Mouse (Mus musculus) myocyte (in vitro differentiated cells): ENCODE results near the gene Parp9. TPM values are rescaled to one million over a fixed set of nuclear protein-coding genes. Genes with fewer than 3 reads are reported as not detected.

ENCODE experiments used
- H3K27me3 ChIP-seq: one replicate; pipeline ENCODE4 v1.6.1; 2011; ENCODE audit not compliant: control insufficient read depth, insufficient read depth, insufficient read length
- H3K36me3 ChIP-seq: one replicate; pipeline ENCODE4 v1.6.1; 2011; ENCODE audit not compliant: control insufficient read depth, insufficient read depth
- H3K4me2 ChIP-seq: one replicate; pipeline ENCODE4 v1.6.1; 2011; ENCODE audit warnings: low read depth, control low read depth
- H3K4me3 ChIP-seq: one replicate; pipeline ENCODE4 v1.5.1; 2011; ENCODE audit warnings: mild to moderate bottlenecking, control low read depth, moderate library complexity
- H3K79me2 ChIP-seq: one replicate; pipeline ENCODE4 v1.6.1; 2011; ENCODE audit not compliant: control insufficient read depth, insufficient read depth
- H3ac ChIP-seq: one replicate; pipeline ENCODE4 v1.6.1; 2011; ENCODE audit not compliant: control insufficient read depth, insufficient read length
- CEBPB ChIP-seq: IDR thresholded peaks from 2 replicates; pipeline ENCODE4 v1.6.1; 2011; ENCODE audit warnings: mild to moderate bottlenecking, moderate library complexity; ENCODE audit not compliant: poor library complexity, insufficient read depth, severe bottlenecking
- E2F4 ChIP-seq: IDR thresholded peaks from one replicate; pipeline ENCODE4 v1.6.1; 2011; ENCODE audit warnings: mild to moderate bottlenecking, control low read depth, moderate library complexity; ENCODE audit not compliant: insufficient read depth
- MAX ChIP-seq: IDR thresholded peaks from one replicate; pipeline ENCODE4 v1.6.1; 2011; ENCODE audit warnings: low read depth, mild to moderate bottlenecking, control low read depth
- MYOD1 ChIP-seq, 3 experiments: IDR thresholded peaks; one replicate each; pipeline ENCODE4 v1.6.1; 2011; ENCODE audit warnings: control low read depth in 2 of 3, low read depth in 2 of 3, mild to moderate bottlenecking in 2 of 3, moderate library complexity in 1 of 3; ENCODE audit not compliant: insufficient read length in 2 of 3, control insufficient read depth in 1 of 3
- MYOG ChIP-seq, 3 experiments: IDR thresholded peaks; one replicate each; pipeline ENCODE4 v1.6.1; 2011; ENCODE audit warnings: control low read depth in 2 of 3, low read depth in 2 of 3, mild to moderate bottlenecking in 2 of 3; ENCODE audit not compliant: insufficient read length in 2 of 3, control insufficient read depth in 1 of 3, insufficient read depth in 1 of 3
- POLR2A ChIP-seq: IDR thresholded peaks from one replicate; pipeline ENCODE4 v1.6.1; 2011; ENCODE audit warnings: low read depth, mild to moderate bottlenecking, control low read depth, moderate library complexity; ENCODE audit not compliant: insufficient read length
- POLR2AphosphoS2 ChIP-seq: IDR thresholded peaks from one replicate; pipeline ENCODE4 v1.6.1; 2011; ENCODE audit warnings: low read depth, control low read depth; ENCODE audit not compliant: insufficient read length
- REST ChIP-seq: IDR thresholded peaks from one replicate; pipeline ENCODE4 v1.6.1; 2011; ENCODE audit warnings: mild to moderate bottlenecking, control low read depth, moderate library complexity; ENCODE audit not compliant: insufficient read depth, insufficient read length
- SRF ChIP-seq: IDR thresholded peaks from one replicate; pipeline ENCODE4 v1.6.1; 2011; ENCODE audit warnings: low read depth; ENCODE audit not compliant: control insufficient read depth, insufficient read length
- TCF12 ChIP-seq: IDR thresholded peaks from one replicate; pipeline ENCODE4 v1.6.1; 2011; ENCODE audit warnings: mild to moderate bottlenecking, control low read depth; ENCODE audit not compliant: poor library complexity, insufficient read depth, severe bottlenecking
- TCF3 ChIP-seq: IDR thresholded peaks from one replicate; pipeline ENCODE4 v1.6.1; 2011; ENCODE audit warnings: low read depth, control low read depth; ENCODE audit not compliant: insufficient read length
- USF1 ChIP-seq: IDR thresholded peaks from one replicate; pipeline ENCODE4 v1.6.1; 2011; ENCODE audit warnings: low read depth, mild to moderate bottlenecking, control low read depth, moderate library complexity
- polyA plus RNA-seq: library from polyadenylated mRNA; unstranded; fragments of >200 nt; fragmentation: generic; extraction: Trizol; gene quantifications from one replicate; pipeline ENCODE4 v1.2.1, GENCODE M21; 2012; ENCODE audit warnings: missing spikeins

Gene Parp9
- polyA plus RNA-seq, 1 experiment: 1.2 TPM

DNA sequence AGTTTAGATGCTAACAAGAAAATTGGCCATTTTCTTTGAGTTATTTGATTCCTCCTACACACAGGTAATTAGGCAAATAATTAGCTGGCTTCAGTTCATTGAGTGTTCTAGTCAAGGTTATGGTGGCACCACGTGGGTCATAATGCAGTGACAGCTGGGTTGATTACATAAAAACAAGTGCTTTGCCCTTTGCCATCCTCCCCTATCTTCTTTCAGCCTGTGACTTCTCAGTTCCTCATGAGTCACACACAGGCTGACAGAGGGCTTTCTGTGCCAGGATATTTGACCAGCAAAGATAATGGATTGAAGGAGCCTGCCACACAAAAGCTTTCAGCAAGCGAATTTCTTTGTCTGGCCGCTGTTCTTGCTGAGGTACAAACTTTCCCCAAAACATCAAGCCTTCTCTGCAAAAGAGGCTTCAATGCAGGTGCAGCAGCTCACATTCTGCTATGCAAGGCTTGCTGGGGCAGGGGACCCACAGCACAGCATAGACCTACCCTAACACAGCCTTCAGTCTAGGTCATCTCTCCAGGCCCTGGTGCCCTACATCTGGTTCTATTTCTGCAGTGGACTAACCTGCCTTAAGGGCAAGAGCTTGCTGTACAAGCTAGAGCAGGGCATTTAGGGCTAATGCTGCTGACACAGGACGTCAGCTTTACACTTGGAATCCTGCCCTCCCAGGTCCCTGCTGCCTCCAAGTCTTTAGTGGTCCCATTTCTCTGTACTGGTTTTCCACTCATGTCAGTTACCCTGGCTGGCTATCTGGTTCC, 30.7 kb upstream of the Parp9 start:
- Histone ChIP-seq H3K36me3 (no peaks in the 10 kb centered on the region), H3ac (no peak overlapping the region), H3K4me2 (peak overlapping the region; percentile 4), H3K4me3 (no peak overlapping the region), H3K27me3 (no peaks in the 10 kb centered on the region), H3K79me2 (no peaks in the 10 kb centered on the region)
- TF ChIP-seq USF1: peak; percentile 79
- no peak for TF ChIP-seq CEBPB
- peak; percentile 26 for TF ChIP-seq TCF12
- peak in 2 of 3 experiments; percentile 54 to 95 for TF ChIP-seq MYOG (IDR thresholded peaks at IDR 0.05; ENCODE audit: control insufficient read depth in 1 of 3, insufficient read depth in 1 of 3, insufficient read length in 2 of 3, low read depth in 2 of 3)
- TF ChIP-seq MYOD1 (IDR thresholded peaks at IDR 0.05; ENCODE audit: control insufficient read depth in 1 of 3, insufficient read length in 2 of 3, low read depth in 2 of 3): peak in 2 of 3 experiments; percentile 69 to 90
- TF ChIP-seq POLR2A: no peak

DNA sequence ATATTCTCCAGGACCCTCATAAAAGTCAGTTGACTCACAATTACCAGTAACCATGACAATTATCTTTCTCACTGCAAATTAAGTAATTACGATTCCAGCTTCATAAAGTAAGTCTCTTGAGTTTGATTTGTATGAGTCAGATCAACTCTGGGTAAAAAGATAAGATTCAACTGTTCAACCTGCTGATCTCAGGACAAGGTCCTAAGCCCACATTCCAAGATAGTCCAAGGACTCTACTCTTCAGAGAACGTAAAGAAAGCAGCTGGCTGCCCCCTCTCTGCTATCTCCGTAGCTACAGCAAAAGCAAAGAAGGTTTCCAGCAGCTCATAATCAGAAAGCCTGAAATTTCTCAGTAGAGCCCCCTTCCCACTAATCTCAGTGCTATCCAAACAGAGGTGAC, 26.8 kb upstream of the Parp9 start:
- TF ChIP-seq E2F4 (no peak), TCF12 (no peak), CEBPB (no peak), SRF (no peak), TCF3 (no peak), USF1 (no peak), MAX (no peak), POLR2AphosphoS2 (no peak), MYOG (IDR thresholded peaks at IDR 0.05; ENCODE audit: control insufficient read depth in 1 of 3, insufficient read depth in 1 of 3, insufficient read length in 2 of 3, low read depth in 2 of 3) (no peak), POLR2A (no peak)
- H3ac ChIP-seq: no peak overlapping the region
- H3K79me2 ChIP-seq: no peaks in the 10 kb centered on the region
- no peak overlapping the region for H3K4me3 ChIP-seq
- no peaks in the 10 kb centered on the region for H3K36me3 ChIP-seq
- H3K27me3 ChIP-seq: no peaks in the 10 kb centered on the region
- no peak overlapping the region for H3K4me2 ChIP-seq

DNA sequence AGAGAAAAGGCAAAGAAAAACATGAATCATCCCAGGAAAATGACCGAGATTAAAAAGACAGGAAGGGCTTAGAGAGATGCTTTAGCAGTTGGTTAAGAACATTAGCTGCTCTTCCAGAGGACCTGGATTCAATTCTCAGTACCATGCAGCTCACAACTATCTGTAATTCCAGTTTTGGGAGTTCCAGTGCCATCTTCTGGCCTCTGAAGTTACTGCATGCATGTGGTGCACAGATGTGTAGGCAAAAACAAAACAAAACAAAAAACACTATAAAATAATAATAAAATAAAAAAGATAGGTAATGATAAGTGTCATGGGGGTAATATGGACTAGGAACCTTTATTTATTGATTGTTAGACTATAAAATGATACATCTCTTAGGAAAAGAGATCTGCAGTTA, 24.7 kb upstream of the Parp9 start:
- H3K79me2 ChIP-seq: no peaks in the 10 kb centered on the region
- H3K36me3 ChIP-seq: no peaks in the 10 kb centered on the region
- H3K4me3 ChIP-seq: no peak overlapping the region
- H3ac ChIP-seq: no peak overlapping the region
- TF ChIP-seq MYOD1 (IDR thresholded peaks at IDR 0.05; ENCODE audit: control insufficient read depth in 1 of 3, insufficient read length in 2 of 3, low read depth in 2 of 3) (no peak), MAX (no peak), POLR2A (no peak), SRF (no peak), E2F4 (no peak), TCF12 (no peak), CEBPB (no peak)
- H3K4me2 ChIP-seq: no peak overlapping the region
- no peaks in the 10 kb centered on the region for H3K27me3 ChIP-seq

DNA sequence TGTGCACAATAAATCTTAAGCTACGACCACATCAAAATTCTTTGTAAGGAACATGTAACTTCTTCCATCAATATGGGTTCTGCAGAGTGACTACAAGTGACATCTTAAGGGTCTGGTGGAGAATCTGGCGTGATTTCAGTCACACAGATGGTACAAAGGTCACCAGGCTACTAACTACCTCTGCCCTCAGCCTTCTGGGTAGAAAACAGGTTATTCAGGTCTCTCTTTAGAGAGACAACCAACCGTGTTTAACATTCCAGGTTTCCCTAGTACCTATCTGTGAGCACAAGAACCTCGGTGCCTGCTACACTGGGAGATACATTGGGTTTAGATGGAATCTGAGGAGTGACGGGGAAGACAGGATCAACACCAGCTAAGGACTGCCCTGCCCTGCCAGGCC, 24.0 kb upstream of the Parp9 start:
- Histone ChIP-seq H3ac (no peak overlapping the region), H3K4me3 (no peak overlapping the region), H3K79me2 (no peaks in the 10 kb centered on the region), H3K27me3 (no peaks in the 10 kb centered on the region), H3K36me3 (no peaks in the 10 kb centered on the region), H3K4me2 (no peak overlapping the region)
- TF ChIP-seq POLR2AphosphoS2 (no peak), SRF (no peak), E2F4 (no peak), USF1 (no peak), REST (no peak), TCF12 (no peak), CEBPB (no peak), TCF3 (no peak), MYOG (IDR thresholded peaks at IDR 0.05; ENCODE audit: control insufficient read depth in 1 of 3, insufficient read depth in 1 of 3, insufficient read length in 2 of 3, low read depth in 2 of 3) (no peak), POLR2A (no peak), MAX (no peak), MYOD1 (IDR thresholded peaks at IDR 0.05; ENCODE audit: control insufficient read depth in 1 of 3, insufficient read length in 2 of 3, low read depth in 2 of 3) (no peak)
